Comparison of ENCODE assay signal across 26 mouse cellular contexts in genomic region chr13:114114586-114114985, GRCm38 (mm10).
"Had no signal": no experiment of that assay in that cellular context is flagged by ENCODE, and none has a peak within 500 bp of the region (broad histone marks: within the 10 kb centered on the region; RNA-seq: fewer than 3 reads in every experiment).

No protein-coding gene starts in this region.

- H3K9me3 ChIP-seq: heart, embryonic 13.5 days; heart, embryonic 15.5 days; hindbrain, embryonic 10.5 days; hindbrain, embryonic 12.5 days; intestine, embryonic 15.5 days; limb, embryonic 13.5 days; limb, embryonic 15.5 days; liver, embryonic 12.5 days had no signal

- H3K9ac ChIP-seq: heart, embryonic 13.5 days; heart, embryonic 15.5 days; hindbrain, embryonic 12.5 days; hindbrain, embryonic 14.5 days; intestine, embryonic 15.5 days; limb, embryonic 13.5 days; limb, embryonic 15.5 days; liver, embryonic 12.5 days; liver, embryonic 14.5 days had no signal

- H3K4me3 ChIP-seq: gastrocnemius, adult 2 months; heart, adult 2 months; heart, embryonic 13.5 days; heart, embryonic 15.5 days; hindbrain, embryonic 10.5 days; hindbrain, embryonic 12.5 days; intestine, embryonic 15.5 days; left cerebral cortex, adult 2 months; limb, embryonic 13.5 days; limb, embryonic 15.5 days; liver, embryonic 12.5 days had no signal

- H3K4me1 ChIP-seq: intestine, embryonic 15.5 days; liver, embryonic 12.5 days had no signal

- DNase-seq: gastrocnemius, adult 2 months; gastrocnemius, postnatal 10 days; gastrocnemius, postnatal 25 days; heart, adult 2 months; heart, postnatal 4 days; kidney, adult 18-20 months; kidney, adult 8-10 months; kidney, postnatal 10 days; kidney, postnatal 25 days; kidney, postnatal 4 days; left cerebral cortex, postnatal 4 days had no signal

- H3K4me2 ChIP-seq: heart, embryonic 11.5 days; heart, embryonic 13.5 days; heart, embryonic 15.5 days; hindbrain, embryonic 12.5 days; hindbrain, embryonic 14.5 days; intestine, embryonic 15.5 days; limb, embryonic 13.5 days; limb, embryonic 15.5 days; liver, embryonic 12.5 days had no signal

- H3K36me3 ChIP-seq: heart, embryonic 13.5 days; heart, embryonic 15.5 days; hindbrain, embryonic 10.5 days; hindbrain, embryonic 12.5 days; intestine, embryonic 15.5 days; limb, embryonic 13.5 days; limb, embryonic 15.5 days; liver, embryonic 12.5 days had no signal

- H3K27me3 ChIP-seq: heart, embryonic 13.5 days; heart, embryonic 15.5 days; hindbrain, embryonic 12.5 days; intestine, embryonic 15.5 days; limb, embryonic 13.5 days; limb, embryonic 15.5 days; liver, embryonic 12.5 days had no signal

- ATAC-seq: hindbrain, embryonic 16.5 days; inflammation-experienced regulatory T-cells, adult 6 months; intestine, embryonic 15.5 days; intestine, postnatal 0 days; liver, embryonic 12.5 days had no signal

- H3K27ac ChIP-seq: gastrocnemius, adult 2 months; heart, adult 2 months; heart, embryonic 13.5 days; heart, embryonic 15.5 days; hindbrain, embryonic 10.5 days; hindbrain, embryonic 12.5 days; hindbrain, embryonic 14.5 days; intestine, embryonic 15.5 days; left cerebral cortex, adult 2 months; limb, embryonic 13.5 days; limb, embryonic 15.5 days; liver, embryonic 12.5 days; liver, embryonic 14.5 days had no signal
